Mouse (Mus musculus) liver, embryonic 11.5 days (tissue): ENCODE measurements around the gene Tnni3. TPM values are rescaled to one million over a fixed set of nuclear protein-coding genes. Genes with fewer than 3 reads are reported as not detected.
"Not testable (repeated sequence)": the region's sequence is repeated elsewhere in the genome, so short reads cannot be mapped to it uniquely, and the experiment has no call there.

ENCODE experiments used
- ATAC-seq: fragments of 200-750 bp; cut with Nextera tagmentation; replicated peaks from 2 replicates; pipeline ENCODE4 v1.8.0; 2017; ENCODE audit warnings: moderate number of reproducible peaks, mild to moderate bottlenecking, moderate TSS enrichment, moderate library complexity; ENCODE audit not compliant: low FRiP score
- DNase-seq: peaks from one replicate; pipeline ENCODE4 v3.0.0-alpha.2; 2017; ENCODE audit warnings: low spot score
- H3K27ac ChIP-seq: fragments of 300-500 bp; sonication (generic); 2 replicates; pipeline ENCODE4 v1.5.1; 2014; ENCODE audit warnings: mild to moderate bottlenecking, low read depth, low read length, control low read depth
- H3K27me3 ChIP-seq: fragments of 300-500 bp; sonication (generic); replicated peaks from 2 replicates; pipeline ENCODE4 v1.6.1; 2014; ENCODE audit warnings: low read length, mixed read lengths; ENCODE audit not compliant: control insufficient read depth, insufficient read depth
- H3K36me3 ChIP-seq: fragments of 300-500 bp; sonication (generic); 2 replicates; pipeline ENCODE4 v1.6.1; 2014; ENCODE audit warnings: mild to moderate bottlenecking, low read length, moderate library complexity, mixed read lengths; ENCODE audit not compliant: control insufficient read depth, insufficient read depth
- H3K4me1 ChIP-seq: fragments of 300-500 bp; sonication (generic); replicated peaks from 2 replicates; pipeline ENCODE4 v1.6.1; 2014; ENCODE audit warnings: low read length, mixed read lengths; ENCODE audit not compliant: control insufficient read depth, insufficient read depth
- H3K4me2 ChIP-seq: fragments of 300-500 bp; sonication (generic); 2 replicates; pipeline ENCODE4 v1.6.1; 2014; ENCODE audit warnings: mild to moderate bottlenecking, control low read depth, moderate library complexity
- H3K4me3 ChIP-seq: fragments of 300-500 bp; sonication (generic); 2 replicates; pipeline ENCODE4 v1.5.1; 2014; ENCODE audit warnings: low read depth, low read length, control low read depth
- H3K9ac ChIP-seq: fragments of 300-500 bp; sonication (generic); 2 replicates; pipeline ENCODE4 v1.6.1; 2014; ENCODE audit warnings: low read depth, low read length, control low read depth
- H3K9me3 ChIP-seq: fragments of 300-500 bp; sonication (generic); 2 replicates; pipeline ENCODE4 v1.6.1; 2016; ENCODE audit warnings: low read length, inconsistent platforms, mixed read lengths; ENCODE audit not compliant: control insufficient read depth
- WGBS: fragments of 180-500 bp; shearing (Covaris S2); extraction: QIAGEN DNeasy Blood & Tissue Kit; methylation state at CpG from one replicate; pipeline ENCODE4 v1.1.7; 2014; 5-methylcytosine and 5-hydroxymethylcytosine counted together
- polyA plus RNA-seq: library from polyadenylated mRNA; unstranded; fragments of >200 nt; fragmentation: Nextera tagmentation; extraction: Ambion mirVana; gene quantifications from 2 replicates; pipeline ENCODE4 v1.2.1, GENCODE M21; 2014

The Tnni3 gene
- polyA plus RNA-seq = 8.9 and 17.0 TPM in 2 replicates

- not testable (repeated sequence) for DNase-seq, H3K9ac ChIP-seq
- ATAC-seq = peak; percentile 42; the same call in 1 of the 2 replicates
These were observed at the start of gene Tnni3 for GRCm38 (mm10) chr7:4524212-4524922. TSS of gene Tnni3 (minus strand) at chr7:4524229.

GRCm38 (mm10) chr7:4572361-4572760 is 48.3 kb upstream of the Tnni3 start:
- 62% methylated on average over 2 of the region's 2 CpGs for WGBS
- not testable (repeated sequence) for H3K27me3 ChIP-seq, H3K36me3 ChIP-seq, H3K4me3 ChIP-seq, ATAC-seq, H3K27ac ChIP-seq, H3K4me1 ChIP-seq, H3K9me3 ChIP-seq, DNase-seq, H3K9ac ChIP-seq, H3K4me2 ChIP-seq

More at GRCm38 (mm10) chr7:4524212-4524922, at the start of gene Tnni3:
- not testable (repeated sequence) for H3K9me3 ChIP-seq, H3K4me2 ChIP-seq, H3K27me3 ChIP-seq, H3K36me3 ChIP-seq, H3K27ac ChIP-seq, H3K4me3 ChIP-seq
- H3K4me1 ChIP-seq = peaks cover 11% of the 10 kb centered on the region
- 64% methylated on average over 15 of the region's 15 CpGs for WGBS

GRCm38 (mm10) chr7:4562660-4563059 is 38.6 kb upstream of the Tnni3 start:
- no peaks in the 10 kb centered on the region for H3K9me3 ChIP-seq
- H3K4me2 ChIP-seq = no peak overlapping the region
- WGBS = 86% methylated on average over 3 of the region's 3 CpGs
- no peak overlapping the region for H3K27ac ChIP-seq
- H3K9ac ChIP-seq = no peak overlapping the region
- no peaks in the 10 kb centered on the region for H3K4me1 ChIP-seq
- no peaks in the 10 kb centered on the region for H3K27me3 ChIP-seq
- no peak overlapping the region for H3K4me3 ChIP-seq
- H3K36me3 ChIP-seq = no peaks in the 10 kb centered on the region
- DNase-seq (no peak), ATAC-seq (no peak)

DNA sequence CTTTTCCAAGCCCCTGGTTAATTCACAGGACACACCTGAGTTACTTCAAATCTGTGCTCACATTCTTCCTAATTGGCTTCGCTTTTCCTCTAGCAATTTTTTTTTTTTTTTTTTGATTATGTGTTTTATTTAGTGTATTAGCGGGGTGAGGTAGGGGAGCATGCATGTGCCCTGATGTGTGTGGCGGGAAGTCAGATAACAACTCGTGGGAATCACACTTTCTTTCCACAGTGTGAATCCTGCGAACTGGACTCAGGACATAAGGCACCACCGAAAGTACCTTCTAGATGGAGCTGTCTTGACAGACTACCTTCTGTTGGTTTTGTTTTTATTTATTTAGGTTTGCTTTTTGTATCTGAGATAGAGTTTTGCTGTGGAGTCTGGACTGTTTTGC is 33.1 kb upstream of the Tnni3 start:
- no peaks in the 10 kb centered on the region for H3K4me1 ChIP-seq
- H3K36me3 ChIP-seq = no peaks in the 10 kb centered on the region
- H3K27me3 ChIP-seq = no peaks in the 10 kb centered on the region
- no peak overlapping the region for H3K27ac ChIP-seq
- DNase-seq (no peak), ATAC-seq (peak; percentile 12; the same call in 1 of the 2 replicates)
- no peak overlapping the region for H3K9ac ChIP-seq
- 63% methylated on average over 6 of the region's 6 CpGs for WGBS
- H3K4me2 ChIP-seq = no peak overlapping the region
- H3K9me3 ChIP-seq = no peaks in the 10 kb centered on the region
- H3K4me3 ChIP-seq = no peak overlapping the region

DNA sequence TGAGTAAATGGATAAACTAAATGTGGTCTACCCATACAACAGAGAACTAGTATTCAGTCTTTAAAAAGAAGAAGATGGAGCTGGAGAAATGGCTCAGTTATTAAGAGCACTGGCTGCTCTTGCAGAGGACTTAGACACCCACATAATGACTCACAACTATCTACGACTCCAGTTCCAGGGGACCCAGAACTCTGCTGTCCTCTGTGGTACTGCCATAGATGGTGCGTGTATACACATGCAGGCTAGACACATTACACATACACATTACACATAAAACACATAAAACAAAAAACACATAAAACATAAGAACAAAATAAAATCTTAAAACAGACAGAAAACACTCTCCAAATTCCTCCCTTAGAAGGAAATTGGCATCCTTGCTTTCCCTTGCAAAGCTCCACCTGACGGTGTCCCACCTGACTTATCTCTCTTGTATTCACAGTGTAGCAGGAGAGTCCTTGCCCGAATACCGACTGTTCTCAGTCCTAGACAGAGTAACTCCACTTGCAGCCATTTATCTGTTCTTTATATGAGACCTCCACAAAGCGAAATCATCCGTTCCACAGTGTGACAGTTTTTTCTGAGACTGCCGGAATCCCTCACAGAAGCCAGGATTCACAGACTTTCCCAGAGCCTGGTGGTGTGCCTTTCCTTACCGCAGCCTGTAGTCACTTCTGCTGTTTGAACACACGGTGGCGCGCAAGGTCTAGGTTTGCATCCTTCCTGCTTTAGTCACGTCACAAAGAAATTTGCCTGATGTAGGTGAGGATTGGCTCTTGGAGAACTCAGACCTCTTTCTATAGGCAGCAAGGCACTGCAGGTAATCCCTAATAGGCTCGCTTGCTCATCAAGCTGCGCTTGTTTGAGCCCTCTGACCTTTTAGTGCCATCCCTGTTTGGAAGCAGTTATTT is 32.5 kb upstream of the Tnni3 start:
- Histone ChIP-seq H3K4me2 (no peak overlapping the region), H3K4me1 (no peaks in the 10 kb centered on the region), H3K9me3 (no peaks in the 10 kb centered on the region), H3K9ac (no peak overlapping the region), H3K27me3 (no peaks in the 10 kb centered on the region), H3K27ac (no peak overlapping the region), H3K4me3 (no peak overlapping the region), H3K36me3 (no peaks in the 10 kb centered on the region)
- WGBS = 22% methylated on average over 15 of the region's 15 CpGs
- DNase-seq = peak; percentile 67
- ATAC-seq = peak; percentile 82

- H3K36me3 ChIP-seq = no peaks in the 10 kb centered on the region
- no peak within 1 kb of the TSS for H3K9ac ChIP-seq
- H3K4me3 ChIP-seq = peak within 1 kb of the TSS; percentile 35
- ATAC-seq (no peak; the same call in 1 of the 2 replicates), DNase-seq (no peak)
- peak within 1 kb of the TSS; percentile 59 for H3K4me2 ChIP-seq
- 7% methylated on average over 33 of the region's 33 CpGs for WGBS
- H3K9me3 ChIP-seq = no peaks in the 10 kb centered on the region
- no peak within 1 kb of the TSS for H3K27ac ChIP-seq
- peaks cover 10% of the 10 kb centered on the region; the same call in 1 of the 2 replicates for H3K4me1 ChIP-seq
- H3K27me3 ChIP-seq = peaks cover 27% of the 10 kb centered on the region
These were observed 23.2 kb upstream of the Tnni3 start, which contains the start of gene Syt5 for GRCm38 (mm10) chr7:4547221-4547641. TSS of gene Syt5 (minus strand) at chr7:4547541.

DNA sequence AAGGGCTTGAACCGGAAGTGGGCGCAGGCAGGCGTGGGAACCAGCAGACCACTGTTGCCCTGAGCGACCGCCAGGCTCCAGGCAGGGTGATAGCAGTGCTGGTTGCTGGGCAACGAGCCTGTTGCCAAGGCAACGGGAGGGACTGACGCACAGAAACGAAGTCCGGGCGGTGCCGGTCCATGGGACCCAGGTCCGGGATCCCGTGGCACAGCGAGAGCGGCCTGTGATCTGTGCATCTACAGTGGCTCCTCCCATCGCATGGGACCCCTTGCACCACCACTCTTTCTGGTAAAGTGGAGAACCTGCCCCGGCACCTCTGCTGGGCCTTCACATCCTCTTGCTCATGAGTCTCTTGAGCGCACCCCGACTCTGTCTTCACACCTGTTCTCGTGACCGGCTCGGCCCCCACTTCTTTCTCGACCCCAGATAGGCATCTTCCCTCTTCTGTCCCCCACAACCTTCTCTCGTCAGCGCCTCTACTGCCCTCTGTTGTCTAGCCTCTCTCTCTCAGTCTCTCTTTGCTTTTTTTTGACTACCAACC is 22.6 kb upstream of the Tnni3 start:
- H3K4me3 ChIP-seq = peak overlapping the region; percentile 35
- peak overlapping the region; percentile 59 for H3K4me2 ChIP-seq
- DNase-seq = peak; percentile 65
- H3K9me3 ChIP-seq = no peaks in the 10 kb centered on the region
- 5% methylated on average over 26 of the region's 26 CpGs for WGBS
- H3K9ac ChIP-seq = no peak overlapping the region
- ATAC-seq = peak; percentile 59
- H3K27ac ChIP-seq = no peak overlapping the region
- peaks cover 10% of the 10 kb centered on the region; the same call in 1 of the 2 replicates for H3K4me1 ChIP-seq
- H3K27me3 ChIP-seq = peaks cover 27% of the 10 kb centered on the region
- H3K36me3 ChIP-seq = no peaks in the 10 kb centered on the region

- H3K9me3 ChIP-seq = no peaks in the 10 kb centered on the region
- DNase-seq = no peak
- H3K4me3 ChIP-seq = no peak overlapping the region
- no peak; the same call in 1 of the 2 replicates for ATAC-seq
- H3K27ac ChIP-seq = no peak overlapping the region
- 74% methylated on average over 15 of the region's 15 CpGs for WGBS
- peaks cover 27% of the 10 kb centered on the region for H3K27me3 ChIP-seq
- H3K9ac ChIP-seq = no peak overlapping the region
- H3K4me1 ChIP-seq = peaks cover 10% of the 10 kb centered on the region; the same call in 1 of the 2 replicates
- no peak overlapping the region for H3K4me2 ChIP-seq
- H3K36me3 ChIP-seq = no peaks in the 10 kb centered on the region
These were observed 22.0 kb upstream of the Tnni3 start for GRCm38 (mm10) chr7:4546050-4546449.
